Mouse (Mus musculus): Measurements from ENCODE around the gene Ddx43.
A peak's percentile ranks its signal among the peaks of the same experiment; 100 is the strongest.

Gene Ddx43

DNA sequence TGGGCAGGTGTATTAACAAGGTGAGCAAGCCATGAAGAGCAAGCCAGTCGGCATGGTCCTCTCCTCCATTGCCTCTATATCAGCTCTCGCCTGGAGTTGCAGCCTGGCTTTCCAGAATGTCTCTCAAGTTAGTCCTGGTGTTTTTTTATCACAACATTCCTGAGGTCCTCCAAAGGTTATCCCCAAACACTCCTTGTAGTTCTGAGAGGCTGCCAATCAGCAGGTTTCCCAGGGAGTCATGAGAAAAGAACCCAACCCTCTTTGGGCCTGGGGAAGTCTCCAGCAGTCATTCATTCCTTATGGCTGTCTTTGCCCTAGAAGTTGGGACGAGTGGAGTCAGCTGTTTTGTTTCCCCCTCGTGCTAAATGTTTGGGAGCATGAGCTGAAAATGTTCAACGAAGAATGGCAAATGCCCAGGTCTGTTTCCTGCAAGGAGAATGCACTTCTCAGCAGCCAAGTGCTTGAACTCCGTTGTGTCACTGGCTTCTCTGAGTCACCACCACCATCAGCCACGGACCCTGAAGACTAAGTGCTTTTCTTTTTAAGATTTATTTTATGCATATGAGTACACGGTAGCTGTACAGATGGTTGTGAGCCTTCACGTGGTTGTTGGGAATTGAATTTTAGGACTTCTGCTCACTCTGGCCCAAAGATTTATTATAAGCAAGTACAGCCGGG is 22.6 kb upstream of the Ddx43 start:
- no peak for DNase-seq (ENCODE audit: low spot score in 2 of 2)

DNA sequence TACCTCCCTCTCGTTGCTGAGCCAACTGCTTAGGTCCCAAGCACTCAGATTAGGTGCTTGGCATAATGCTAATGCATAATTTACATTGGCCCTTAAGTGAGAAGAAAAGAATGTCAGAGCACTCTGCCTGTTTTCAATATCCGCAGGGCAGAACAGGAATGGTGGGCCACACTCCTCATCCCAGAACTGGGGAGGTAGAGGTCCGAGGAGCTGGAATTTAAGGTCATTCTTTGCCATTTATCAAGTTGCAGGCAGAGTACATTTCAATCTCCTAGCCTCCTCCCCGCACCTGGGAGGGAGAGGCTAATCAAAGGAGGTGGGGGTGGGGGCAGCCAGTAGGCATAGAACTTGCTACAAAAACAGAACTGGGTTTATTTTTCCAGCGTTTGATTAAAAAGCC is 21.2 kb upstream of the Ddx43 start:
- no peak for DNase-seq (ENCODE audit: low spot score in 2 of 2)

DNA sequence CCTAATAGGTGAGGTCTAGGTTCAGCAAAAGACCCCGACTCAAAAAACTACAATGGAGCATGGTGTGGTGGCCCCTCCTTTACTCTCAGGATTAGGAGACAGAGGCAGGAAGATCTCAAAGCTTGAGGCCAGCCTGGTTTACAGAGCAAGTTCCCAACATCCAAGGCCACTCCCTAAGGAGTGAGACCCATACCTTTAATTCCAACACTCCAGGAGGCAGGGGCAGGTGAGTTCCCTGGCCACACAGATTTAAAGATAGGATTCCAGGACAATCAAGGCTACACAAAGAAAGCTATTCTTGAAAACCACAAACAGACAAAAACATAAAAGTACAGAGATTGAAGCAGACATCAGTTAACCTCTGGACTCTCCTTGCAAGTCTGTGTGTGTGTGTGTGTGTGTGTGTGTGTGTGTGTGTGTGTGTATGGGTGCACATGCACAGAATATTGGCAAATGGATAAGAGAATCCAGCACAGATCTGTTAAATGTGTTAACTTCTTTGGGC is 20.6 kb upstream of the Ddx43 start:
- no peak for DNase-seq (ENCODE audit: low spot score in 2 of 2)

DNA sequence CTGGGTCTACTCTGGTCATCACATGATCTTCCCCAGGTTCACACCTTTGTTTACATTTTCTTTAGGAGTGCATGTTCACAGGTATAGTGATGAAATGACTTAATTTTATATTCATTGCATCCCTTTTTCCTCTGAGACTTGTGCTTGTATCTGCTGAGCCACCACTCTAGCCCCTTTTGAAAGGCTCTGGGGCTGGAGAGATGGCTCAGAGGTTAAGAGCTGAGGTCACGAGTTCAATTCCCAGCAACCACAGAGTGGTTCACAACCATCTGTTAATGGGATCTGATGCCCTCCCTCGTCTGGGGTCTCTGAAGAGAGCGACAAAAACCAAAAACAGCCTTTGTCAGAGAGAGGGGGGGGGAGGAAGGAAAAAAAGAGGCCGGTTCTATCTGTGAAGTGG is 20.1 kb upstream of the Ddx43 start:
- DNase-seq (ENCODE audit: low spot score in 2 of 2) = no peak

DNA sequence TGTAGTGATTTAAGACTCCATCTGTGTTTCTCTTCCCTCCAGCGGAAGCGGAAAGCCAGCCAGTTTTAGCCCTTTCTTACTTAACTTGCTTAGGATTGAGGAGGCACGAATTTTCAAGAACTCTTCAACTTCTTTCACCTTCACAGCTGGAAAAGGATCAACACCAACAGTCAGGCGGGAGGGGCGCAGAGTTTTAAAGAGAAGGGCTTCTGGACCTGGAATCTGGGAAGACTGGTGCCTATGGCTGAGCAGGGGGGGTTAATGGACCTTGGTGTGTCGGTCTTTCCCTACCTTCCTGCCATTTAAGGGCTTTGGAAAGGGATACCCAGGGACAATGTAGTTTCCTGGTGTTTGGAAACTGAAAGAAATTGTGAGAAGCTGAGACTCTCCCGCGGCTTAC is 18.0 kb upstream of the Ddx43 start:
- no peak for DNase-seq (ENCODE audit: low spot score in 2 of 2)

DNA sequence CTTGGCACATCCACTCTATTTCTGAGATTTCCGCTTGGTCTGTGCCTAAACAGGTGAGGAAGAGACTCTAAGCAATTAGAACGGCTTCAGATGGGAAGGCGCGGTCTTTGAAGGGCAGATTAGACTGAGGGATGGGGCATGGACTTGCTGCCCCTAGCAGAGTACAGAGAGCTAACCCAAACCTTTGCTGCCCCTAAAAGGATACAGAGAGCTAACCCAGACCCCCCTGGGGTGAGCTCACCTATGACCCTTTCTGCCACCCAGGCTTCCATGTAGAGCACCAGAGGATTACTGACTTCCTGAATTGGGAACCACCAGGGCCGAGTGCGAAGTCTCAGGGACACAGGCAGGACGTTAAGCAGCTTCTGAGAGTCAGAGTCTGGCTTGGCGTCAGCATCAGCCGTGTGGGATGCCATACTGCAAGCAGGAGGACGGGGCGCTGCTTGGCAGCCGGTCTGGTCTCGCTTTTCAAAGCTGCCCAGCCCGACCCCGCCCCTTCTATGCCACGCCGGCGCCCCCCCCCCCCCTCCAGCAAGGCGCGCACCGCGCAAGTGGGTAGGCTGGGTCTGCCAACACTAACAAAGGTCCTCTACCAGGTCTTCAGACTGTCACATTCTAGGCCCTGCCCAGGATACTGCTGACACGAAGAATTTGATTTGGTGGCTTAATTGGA is 17.3 kb upstream of the Ddx43 start, which contains the start of gene Ooep:
Gene Ooep, minus strand, starts transcription at position 613 of the 673 bp plus-strand sequence.
- no peak for DNase-seq (ENCODE audit: low spot score in 2 of 2)

DNA sequence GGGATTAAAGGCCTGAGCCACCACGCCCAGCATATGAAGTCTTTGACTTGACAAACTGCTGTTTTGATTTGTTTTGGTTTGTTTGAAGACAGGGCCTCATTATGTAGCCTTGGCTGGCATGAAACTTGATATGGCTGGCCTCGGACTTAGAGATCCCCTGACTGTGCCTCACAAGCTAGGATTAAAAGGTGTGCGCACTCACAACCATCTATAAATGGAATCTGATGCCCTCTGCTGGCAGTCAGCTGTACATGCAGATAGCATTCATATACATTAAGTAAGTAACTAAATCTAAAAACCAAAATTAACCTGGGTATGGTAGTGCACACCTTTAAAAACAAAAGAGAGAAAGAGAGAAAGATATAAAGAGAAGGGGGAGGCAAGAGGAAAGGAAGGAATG is 9.7 kb upstream of the Ddx43 start:
- DNase-seq (ENCODE audit: low spot score in 2 of 2) = no peak

DNA sequence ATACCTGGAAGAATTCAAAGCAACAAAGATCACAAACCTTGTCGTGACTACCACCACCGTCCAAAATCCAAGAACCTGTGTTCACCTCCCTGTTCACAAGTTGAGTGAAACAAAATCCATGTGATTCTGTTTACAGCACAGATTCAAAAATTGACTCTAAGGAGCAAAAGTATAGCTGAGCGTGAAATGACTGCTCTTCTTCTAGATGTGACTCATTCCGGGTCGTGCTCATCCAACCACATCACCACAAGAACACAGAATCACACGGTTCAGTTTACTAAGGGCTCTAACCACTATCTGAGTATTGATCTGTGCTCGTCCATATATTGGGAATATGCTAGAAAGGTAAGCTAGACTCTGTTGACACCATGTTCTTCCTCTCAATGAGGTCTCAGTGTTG is 8.6 kb upstream of the Ddx43 start:
- no peak for DNase-seq (ENCODE audit: low spot score in 2 of 2)

DNA sequence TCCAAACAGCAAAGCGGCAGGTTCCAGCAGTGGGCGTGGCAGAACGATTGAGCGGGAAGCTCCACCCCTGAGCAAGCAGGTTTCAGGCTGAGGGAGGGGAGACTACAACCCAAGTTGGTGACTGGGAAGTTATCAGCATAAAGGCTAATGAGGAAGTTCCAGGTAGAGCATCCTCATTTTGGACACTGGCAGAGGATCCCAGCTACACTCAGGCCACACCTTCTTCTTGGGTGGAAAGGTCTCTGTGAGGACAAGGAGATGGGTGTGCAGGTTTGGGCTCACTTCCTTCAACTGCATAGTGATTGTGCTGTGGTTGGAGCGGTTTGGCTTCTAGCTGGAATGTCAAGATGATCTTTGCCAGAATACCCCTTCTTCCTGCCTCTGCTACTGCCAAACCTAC is 5.6 kb upstream of the Ddx43 start:
- DNase-seq (ENCODE audit: low spot score in 2 of 2) = no peak

DNA sequence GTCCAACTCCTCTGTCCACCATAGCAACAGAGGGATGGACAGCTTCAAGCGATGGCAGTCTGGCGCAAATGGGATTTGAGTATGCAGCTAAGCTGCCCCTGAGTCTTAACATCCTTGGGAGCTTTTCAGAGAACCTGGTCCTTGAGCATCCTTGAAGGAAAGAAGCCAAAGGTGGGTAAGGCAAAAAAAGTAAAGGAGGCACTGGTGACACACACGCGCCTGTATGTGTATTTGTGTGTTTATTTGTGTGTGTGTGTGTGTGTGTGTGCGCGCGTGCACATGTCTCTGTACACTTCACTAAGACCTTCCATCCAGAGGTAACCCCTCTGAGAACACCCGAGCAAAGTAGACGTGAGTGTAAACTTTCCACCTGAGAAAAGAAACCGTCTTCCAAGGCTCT is 1.8 kb upstream of the Ddx43 start:
- no peak for DNase-seq (ENCODE audit: low spot score in 2 of 2)

DNA sequence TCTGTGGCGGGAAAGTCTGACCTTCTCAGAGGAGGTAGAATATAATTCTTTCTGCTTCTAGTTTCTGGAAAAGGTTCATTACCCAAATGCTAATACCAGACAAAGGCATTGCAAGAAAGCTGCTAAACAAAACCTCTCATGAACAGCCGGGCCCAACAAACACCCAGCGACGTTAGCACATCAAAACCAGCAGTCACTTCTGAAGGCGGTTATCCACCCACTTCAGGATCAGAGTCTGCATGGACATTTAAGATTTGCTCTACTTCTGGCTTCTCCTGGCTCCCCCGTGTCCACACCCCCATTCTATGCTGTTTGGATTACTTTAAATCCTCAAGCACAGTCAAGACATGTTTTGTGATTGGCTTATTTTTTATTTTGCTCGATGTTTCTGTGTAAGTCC is 975 bp upstream of the Ddx43 start:
- no peak for DNase-seq (ENCODE audit: low spot score in 2 of 2)

DNA sequence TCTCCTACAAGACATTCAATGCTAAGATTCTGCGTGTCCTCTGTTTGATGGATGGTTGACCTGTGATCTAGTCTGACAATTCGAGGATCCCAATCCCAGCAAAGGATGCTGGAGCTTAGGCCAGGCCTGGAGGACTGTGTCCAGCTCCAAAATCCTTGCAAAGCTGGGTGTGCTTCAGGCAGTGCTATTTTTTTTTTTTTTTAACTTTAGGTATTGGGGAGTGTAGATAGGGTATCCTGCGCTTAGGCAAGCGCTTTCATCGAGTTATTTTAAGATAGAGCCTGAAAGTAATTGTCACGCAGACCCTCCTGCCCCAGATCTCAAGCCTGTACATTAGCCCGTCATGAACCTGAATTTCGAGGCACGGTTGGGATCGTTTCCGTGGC is 340 bp upstream of the Ddx43 start:
- DNase-seq (ENCODE audit: low spot score in 2 of 2) = no peak

DNA sequence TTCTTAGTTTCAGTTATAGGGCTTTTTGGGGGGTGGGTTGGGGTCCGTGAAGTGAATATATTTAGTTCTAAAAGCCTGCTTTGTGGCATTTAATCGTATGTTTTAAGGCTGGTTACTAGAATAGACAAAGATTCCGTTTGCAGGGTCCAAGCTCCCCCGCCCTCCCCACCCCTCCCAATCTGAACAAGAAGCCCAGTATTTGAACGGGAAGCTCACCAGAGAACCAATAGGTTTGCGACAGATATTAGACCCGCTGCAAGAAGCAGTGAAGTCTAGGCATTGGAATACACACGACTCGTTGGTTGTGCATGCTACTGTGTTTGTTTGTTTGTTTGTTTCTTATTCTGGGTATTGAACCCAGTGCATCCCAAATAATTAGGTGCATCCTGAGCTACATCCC is 940 bp downstream of the Ddx43 start:
- DNase-seq (ENCODE audit: low spot score in 2 of 2) = no peak

DNA sequence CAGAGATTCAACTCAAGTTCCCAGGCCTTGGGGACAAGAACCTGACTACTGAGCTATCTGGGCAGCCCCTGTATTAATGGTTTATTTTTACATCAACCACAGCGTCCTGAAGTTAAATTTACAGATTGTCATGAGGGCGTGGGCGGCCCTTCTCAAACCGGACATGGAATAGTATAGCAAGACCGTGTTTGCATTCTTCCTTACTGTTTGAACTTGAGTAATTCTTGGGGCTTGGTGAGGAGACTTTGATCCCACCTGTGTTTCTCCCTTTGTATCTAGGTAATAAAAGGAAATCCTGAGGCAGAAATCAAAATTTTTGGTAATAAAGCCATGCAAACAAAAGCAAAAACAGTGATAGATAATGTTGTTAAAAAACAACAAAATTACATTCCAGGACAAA is 5.0 kb downstream of the Ddx43 start:
- no peak for DNase-seq (ENCODE audit: low spot score in 2 of 2)

DNA sequence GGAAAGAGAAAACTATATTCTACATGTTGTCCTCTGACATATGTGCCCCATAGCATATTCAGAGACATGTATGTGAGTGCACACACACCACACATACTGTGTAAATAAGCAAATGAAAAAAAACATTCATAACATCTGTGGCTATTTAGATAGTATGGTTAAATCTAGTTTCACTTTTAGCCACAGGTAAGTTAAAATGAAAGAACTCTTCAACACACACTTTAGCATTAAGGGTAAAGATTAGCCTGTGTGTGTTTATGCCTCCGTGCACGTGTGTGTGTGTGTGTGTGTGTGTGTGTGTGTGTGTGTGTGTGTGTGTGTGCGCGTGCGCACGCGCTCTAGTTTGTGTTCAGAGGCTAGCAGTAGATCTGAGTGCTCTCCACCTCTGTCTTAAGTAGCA is 6.0 kb downstream of the Ddx43 start:
- DNase-seq (ENCODE audit: low spot score in 2 of 2) = no peak

DNA sequence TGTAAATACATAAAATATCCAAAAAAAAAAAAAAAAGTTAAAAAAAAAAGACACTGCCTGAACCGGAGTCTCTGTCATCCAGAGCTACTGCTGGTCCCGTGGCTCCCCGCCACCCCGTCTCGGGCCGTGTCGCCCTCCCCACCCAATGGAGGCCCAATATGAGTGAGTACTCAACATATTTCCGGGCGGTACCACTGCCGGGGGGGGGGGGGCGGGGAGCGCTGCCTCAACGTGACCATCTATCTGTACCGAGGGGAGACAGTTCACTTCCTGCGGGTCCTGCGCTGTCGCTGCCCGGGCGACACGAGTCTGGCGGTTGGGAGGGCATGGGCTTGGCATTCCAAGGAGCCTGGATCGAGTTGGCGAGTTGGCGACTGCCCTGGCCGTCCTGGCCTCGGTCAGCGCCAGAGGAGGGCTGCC is 31.8 kb downstream of the Ddx43 start:
- DNase-seq (ENCODE audit: low spot score in 2 of 2) = no peak

DNA sequence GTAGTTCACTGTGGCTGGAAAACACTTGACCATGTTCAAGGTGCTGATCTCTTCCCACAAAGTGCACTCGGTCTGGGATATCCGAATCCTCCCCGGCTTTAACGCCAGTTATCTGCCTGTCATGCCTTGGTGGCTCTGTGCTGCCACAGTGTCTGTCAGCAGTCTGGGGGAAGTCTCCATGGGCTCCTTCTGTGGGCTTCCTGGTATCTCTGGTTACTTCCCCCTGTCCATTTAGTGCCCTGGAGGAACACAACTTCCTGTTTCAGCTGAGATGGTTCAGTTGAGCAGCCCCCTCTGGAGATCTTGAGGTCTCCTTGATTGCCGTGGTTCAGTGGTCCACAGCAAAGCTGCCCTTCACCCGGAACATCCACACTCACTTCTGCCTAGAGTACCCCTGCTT is 32.6 kb downstream of the Ddx43 start:
- peak in 1 of 2 experiments; percentile 63 for DNase-seq (ENCODE audit: low spot score in 2 of 2)

DNA sequence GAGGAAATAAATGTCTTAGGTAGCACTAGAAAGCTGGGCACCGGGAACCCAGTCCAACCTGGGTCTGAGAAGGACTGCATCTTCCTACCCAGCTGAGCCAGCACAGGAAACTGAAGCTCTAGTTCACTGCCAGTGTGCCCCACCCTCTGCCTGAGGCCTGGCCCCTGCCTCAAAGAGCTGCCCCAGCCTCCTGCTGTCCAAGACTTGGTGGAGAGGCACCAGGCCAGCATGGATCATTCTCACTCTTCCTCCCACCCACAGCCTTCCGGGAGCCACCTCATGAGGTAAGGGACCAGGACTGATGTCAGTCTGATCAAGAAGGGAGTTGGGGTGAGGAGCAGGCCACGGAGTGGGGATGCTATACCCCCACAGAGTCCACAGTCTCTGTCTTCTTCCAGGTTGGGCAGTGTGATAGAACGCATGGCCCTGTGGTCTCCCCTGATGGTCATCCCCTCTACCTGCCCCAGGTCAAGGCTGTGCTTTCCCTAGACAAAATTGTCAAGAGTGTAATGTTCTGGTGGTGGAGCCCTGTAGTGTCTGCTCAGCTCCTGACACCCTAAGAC is 33.4 kb downstream of the Ddx43 start:
- DNase-seq (ENCODE audit: low spot score in 2 of 2) = peak in 1 of 2 experiments; percentile 62

DNA sequence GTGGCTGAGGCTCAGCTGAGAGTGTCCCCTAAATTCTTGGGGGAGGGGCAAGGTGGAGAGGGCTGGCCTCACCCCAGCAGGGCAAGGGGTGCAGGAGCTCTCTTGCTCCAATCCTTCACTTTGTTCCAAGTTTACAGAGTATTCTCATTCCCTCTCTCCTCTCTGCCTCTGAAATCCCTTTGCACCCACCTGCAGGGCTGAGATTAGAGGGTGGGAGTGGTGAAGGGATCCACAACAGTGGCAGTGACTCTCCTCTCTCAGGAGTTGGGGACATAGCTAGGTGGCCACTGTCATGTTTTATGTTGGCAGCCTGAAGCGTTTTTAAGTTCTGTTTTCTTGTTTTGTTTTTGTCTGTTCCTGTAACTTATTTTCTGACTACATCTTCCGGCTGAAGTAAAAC is 34.0 kb downstream of the Ddx43 start:
- DNase-seq (ENCODE audit: low spot score in 2 of 2) = no peak

DNA sequence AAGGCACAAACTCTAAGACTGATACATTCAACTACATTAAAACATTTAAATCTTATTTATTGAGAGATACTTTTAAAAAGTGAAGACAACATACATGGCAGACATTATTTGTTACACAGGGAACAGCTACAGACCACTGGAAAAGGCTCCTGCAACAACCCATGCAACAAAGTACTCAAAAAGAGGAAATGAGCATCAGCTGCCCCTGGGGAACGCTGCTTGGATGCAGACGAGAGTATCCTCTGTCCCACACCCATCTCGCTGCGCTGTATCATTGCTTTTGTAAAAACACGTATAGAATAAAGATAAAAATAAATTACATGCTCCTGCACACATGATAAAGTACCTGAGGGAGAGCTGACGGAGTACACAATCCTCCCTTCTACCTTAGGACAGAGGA is 34.9 kb downstream of the Ddx43 start:
- DNase-seq (ENCODE audit: low spot score in 2 of 2) = peak in 1 of 2 experiments; percentile 42

DNA sequence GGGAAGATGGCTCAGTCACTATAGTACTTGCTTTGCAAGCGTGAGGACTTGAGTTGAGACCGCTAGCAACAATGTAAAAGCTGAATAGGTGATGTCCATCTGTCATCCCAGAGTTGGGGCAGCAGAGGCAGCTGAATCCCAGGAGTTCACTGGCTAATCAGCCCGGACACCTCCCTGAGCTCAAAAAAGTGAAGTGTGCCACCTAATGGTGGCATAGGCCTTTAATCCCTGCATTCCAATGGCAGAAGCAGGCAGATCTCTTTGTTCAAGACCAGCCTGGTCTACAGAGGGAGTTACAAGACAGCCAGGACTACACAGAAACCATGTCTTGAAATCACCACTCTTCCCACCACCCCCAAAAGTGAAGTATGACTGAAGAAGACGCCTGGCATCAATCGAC is 36.9 kb downstream of the Ddx43 start:
- DNase-seq (ENCODE audit: low spot score in 2 of 2) = no peak

DNA sequence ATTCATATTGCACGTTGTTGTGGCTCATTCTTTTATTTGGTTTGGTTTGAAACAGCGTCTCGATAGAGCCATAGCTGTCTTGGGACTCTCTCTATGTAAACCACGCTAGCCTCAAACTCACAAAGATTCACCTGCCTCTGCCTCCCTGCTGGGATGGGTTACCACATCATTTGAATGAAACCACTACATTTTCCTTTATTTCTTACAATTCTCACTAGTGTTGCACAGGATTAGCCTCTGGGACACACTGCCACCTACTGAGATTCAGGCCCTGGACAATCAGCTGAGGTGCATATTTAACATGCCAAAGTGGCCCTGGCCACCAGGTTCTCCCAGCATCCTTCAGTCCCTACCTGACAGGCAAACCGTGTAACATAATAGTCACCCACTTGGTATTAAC is 43.8 kb downstream of the Ddx43 start:
- DNase-seq (ENCODE audit: low spot score in 2 of 2) = no peak

DNA sequence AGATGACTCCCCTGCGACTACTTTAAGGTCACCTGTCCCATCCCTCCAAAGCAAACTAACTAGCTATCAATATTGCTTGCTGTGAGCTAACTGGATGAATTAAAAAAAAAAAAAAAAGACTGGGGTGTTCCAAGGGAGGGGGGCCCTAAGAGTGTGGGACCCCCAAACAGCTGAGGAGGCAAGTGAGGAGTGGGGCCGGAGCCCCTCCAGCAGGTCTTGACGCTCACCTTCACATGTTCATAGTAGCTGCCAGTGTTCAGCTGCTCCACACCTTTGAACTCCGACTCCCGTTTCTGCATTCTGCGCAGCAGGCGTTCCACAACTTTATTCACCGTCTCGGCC is 46.6 kb downstream of the Ddx43 start:
- no peak for DNase-seq (ENCODE audit: low spot score in 2 of 2)

Data from spleen, postnatal 4 days (tissue).